Mouse (Mus musculus) liver, postnatal 0 days (tissue): ENCODE results near the gene Zfp423. TPM values are rescaled to one million over a fixed set of nuclear protein-coding genes. Genes with fewer than 3 reads are reported as not detected.
"Not testable (repeated sequence)": the region's sequence is repeated elsewhere in the genome, so short reads cannot be mapped to it uniquely, and the experiment has no call there.

Source experiments
- ATAC-seq: fragments of 200-750 bp; cut with Nextera tagmentation; 2 replicates; pipeline ENCODE4 v1.8.0; 2017; ENCODE audit warnings: mild to moderate bottlenecking, moderate library complexity
- DNase-seq: peaks from one replicate; pipeline ENCODE4 v3.0.0-alpha.2; 2016
- H3K27ac ChIP-seq: fragments of 300-500 bp; sonication (generic); 2 replicates; pipeline ENCODE4 v1.5.1; 2014; ENCODE audit warnings: antibody characterized with exemption, moderate library complexity, mild to moderate bottlenecking, low read depth
- H3K27me3 ChIP-seq: fragments of 300-500 bp; sonication (generic); 2 replicates; pipeline ENCODE4 v1.6.1; 2014; ENCODE audit warnings: low read length, control low read depth, mixed read lengths; ENCODE audit not compliant: insufficient read depth
- H3K36me3 ChIP-seq: fragments of 300-500 bp; sonication (generic); replicated peaks from 2 replicates; pipeline ENCODE4 v1.6.1; 2014; ENCODE audit warnings: mild to moderate bottlenecking, control low read depth, low read length, moderate library complexity, mixed read lengths; ENCODE audit not compliant: insufficient read depth
- H3K4me1 ChIP-seq: fragments of 300-500 bp; sonication (generic); 2 replicates; pipeline ENCODE4 v1.6.1; 2014; ENCODE audit warnings: antibody characterized with exemption, mild to moderate bottlenecking, control low read depth; ENCODE audit not compliant: insufficient read depth
- H3K4me2 ChIP-seq: fragments of 300-500 bp; sonication (generic); 2 replicates; pipeline ENCODE4 v1.6.1; 2014; ENCODE audit warnings: low read depth, mild to moderate bottlenecking, low read length, moderate library complexity, mixed read lengths
- H3K4me3 ChIP-seq: fragments of 300-500 bp; sonication (generic); 2 replicates; pipeline ENCODE4 v1.5.1; 2014; ENCODE audit warnings: low read depth, low read length
- H3K9ac ChIP-seq: fragments of 300-500 bp; sonication (generic); replicated peaks from 2 replicates; pipeline ENCODE4 v1.6.1; 2014; ENCODE audit warnings: mild to moderate bottlenecking, moderate library complexity
- H3K9me3 ChIP-seq: fragments of 300-500 bp; sonication (generic); 2 replicates; pipeline ENCODE4 v1.6.1; 2016; ENCODE audit warnings: mild to moderate bottlenecking, control low read depth, low read length, mixed read lengths
- CTCF ChIP-seq: sonication (generic); IDR thresholded peaks from 2 replicates; pipeline ENCODE4 v1.5.1; 2016; ENCODE audit warnings: antibody characterized with exemption, low read depth
- EP300 ChIP-seq: IDR thresholded peaks from 2 replicates; pipeline ENCODE4 v1.6.1; 2016; ENCODE audit warnings: antibody characterized with exemption, low read depth, mild to moderate bottlenecking
- WGBS: fragments of 180-500 bp; shearing (Covaris S2); extraction: QIAGEN DNeasy Blood & Tissue Kit; methylation state at CpG from one replicate; pipeline ENCODE4 v1.1.7; 2014; ENCODE audit not compliant: insufficient replicate concordance; 5-methylcytosine and 5-hydroxymethylcytosine counted together
- polyA plus RNA-seq: library from polyadenylated mRNA; unstranded; fragments of >200 nt; fragmentation: Nextera tagmentation; extraction: Ambion mirVana; gene quantifications from 2 replicates; pipeline ENCODE4 v1.2.1, GENCODE M21; 2015

The Zfp423 gene
- polyA plus RNA-seq, 1 experiment from 2014 or later, result 0.31 TPM

- 51% methylated on average over 5 of the region's 5 CpGs for WGBS
- Histone ChIP-seq H3K4me2 (no peak overlapping the region), H3K4me1 (no peaks in the 10 kb centered on the region), H3K9ac (no peak overlapping the region), H3K4me3 (no peak overlapping the region), H3K27ac (no peak overlapping the region), H3K9me3 (no peaks in the 10 kb centered on the region), H3K36me3 (no peaks in the 10 kb centered on the region), H3K27me3 (no peaks in the 10 kb centered on the region)
- DNase-seq (no peak), ATAC-seq (no peak)
- TF ChIP-seq CTCF (no peak), EP300 (no peak)
These were observed 97.7 kb downstream of the Zfp423 start for GRCm38 (mm10) chr8:87861718-87862117.

GRCm38 (mm10) chr8:87860905-87861304, 98.5 kb downstream of the Zfp423 start:
- no peaks in the 10 kb centered on the region for H3K27me3 ChIP-seq
- no peak overlapping the region for H3K27ac ChIP-seq
- DNase-seq (no peak), ATAC-seq (no peak)
- TF ChIP-seq CTCF (no peak), EP300 (no peak)
- H3K4me3 ChIP-seq, result no peak overlapping the region
- WGBS, result 67% methylated on average over 6 of the region's 6 CpGs
- H3K4me1 ChIP-seq, result no peaks in the 10 kb centered on the region
- H3K9ac ChIP-seq, result no peak overlapping the region
- no peaks in the 10 kb centered on the region for H3K9me3 ChIP-seq
- no peaks in the 10 kb centered on the region for H3K36me3 ChIP-seq
- H3K4me2 ChIP-seq, result no peak overlapping the region

- no peak for DNase-seq
- ATAC-seq, result no peak
- Histone ChIP-seq H3K4me1 (no peaks in the 10 kb centered on the region), H3K4me3 (no peak overlapping the region), H3K9ac (no peak overlapping the region), H3K36me3 (no peaks in the 10 kb centered on the region), H3K4me2 (no peak overlapping the region), H3K27ac (no peak overlapping the region), H3K27me3 (no peaks in the 10 kb centered on the region), H3K9me3 (no peaks in the 10 kb centered on the region)
- 57% methylated on average over 3 of the region's 3 CpGs for WGBS
- TF ChIP-seq CTCF (no peak), EP300 (no peak)
These were observed 107.5 kb downstream of the Zfp423 start for GRCm38 (mm10) chr8:87851871-87852270.

- H3K27ac ChIP-seq, result no peak overlapping the region
- TF ChIP-seq CTCF, result no peak
- no peak for TF ChIP-seq EP300
- H3K4me3 ChIP-seq, result no peak overlapping the region
- WGBS, result 70% methylated on average over 5 of the region's 5 CpGs
- no peaks in the 10 kb centered on the region for H3K36me3 ChIP-seq
- no peaks in the 10 kb centered on the region for H3K27me3 ChIP-seq
- no peaks in the 10 kb centered on the region for H3K4me1 ChIP-seq
- DNase-seq (no peak), ATAC-seq (no peak)
- H3K9ac ChIP-seq, result no peak overlapping the region
- H3K4me2 ChIP-seq, result no peak overlapping the region
- no peaks in the 10 kb centered on the region for H3K9me3 ChIP-seq
These were observed 108.0 kb downstream of the Zfp423 start for GRCm38 (mm10) chr8:87851380-87851779.

GRCm38 (mm10) chr8:87848836-87849235, 110.6 kb downstream of the Zfp423 start:
- ATAC-seq, result no peak
- no peak for TF ChIP-seq CTCF
- TF ChIP-seq EP300, result no peak
- 66% methylated on average over 5 of the region's 5 CpGs for WGBS

GRCm38 (mm10) chr8:87847796-87848195, 111.6 kb downstream of the Zfp423 start:
- DNase-seq, result no peak
- 75% methylated on average over 6 of the region's 6 CpGs for WGBS
- no peaks in the 10 kb centered on the region for H3K36me3 ChIP-seq
- H3K4me3 ChIP-seq, result no peak overlapping the region
- no peak overlapping the region for H3K9ac ChIP-seq
- TF ChIP-seq CTCF, result no peak
- H3K9me3 ChIP-seq, result no peaks in the 10 kb centered on the region
- ATAC-seq, result no peak
- H3K27ac ChIP-seq, result no peak overlapping the region
- no peak overlapping the region for H3K4me2 ChIP-seq
- no peaks in the 10 kb centered on the region for H3K27me3 ChIP-seq
- no peaks in the 10 kb centered on the region for H3K4me1 ChIP-seq

More at GRCm38 (mm10) chr8:87848836-87849235, 110.6 kb downstream of the Zfp423 start:
- Histone ChIP-seq H3K27ac (no peak overlapping the region), H3K27me3 (no peaks in the 10 kb centered on the region), H3K36me3 (no peaks in the 10 kb centered on the region), H3K9ac (no peak overlapping the region), H3K4me3 (no peak overlapping the region), H3K9me3 (no peaks in the 10 kb centered on the region), H3K4me1 (no peaks in the 10 kb centered on the region), H3K4me2 (no peak overlapping the region)
- DNase-seq, result no peak

GRCm38 (mm10) chr8:87842096-87842495, 117.3 kb downstream of the Zfp423 start:
- DNase-seq, H3K4me2 ChIP-seq, H3K9me3 ChIP-seq, H3K27me3 ChIP-seq, H3K9ac ChIP-seq, H3K27ac ChIP-seq, ATAC-seq, H3K36me3 ChIP-seq, H3K4me1 ChIP-seq, H3K4me3 ChIP-seq: not testable (repeated sequence)
- 79% methylated on average over 11 of the region's 11 CpGs for WGBS
